Mouse (Mus musculus): ENCODE measurements around the gene Kcnip4. TPM values are rescaled to one million over a fixed set of nuclear protein-coding genes. Genes with fewer than 3 reads are reported as not detected.

Gene Kcnip4
- polyA plus RNA-seq, 1 experiment from 2014 or later: 0.15 TPM

GRCm38 (mm10) chr5:48349309-48349708 lies 1175.4 kb downstream of the Kcnip4 start:
- 63% methylated on average over 1 of the region's 1 CpGs for WGBS (ENCODE audit: insufficient replicate concordance)
- H3K27me3 ChIP-seq: no peaks in the 10 kb centered on the region
- no peaks in the 10 kb centered on the region for H3K36me3 ChIP-seq
- H3K4me3 ChIP-seq (replicated peaks): no peak overlapping the region
- no peak overlapping the region for H3K4me2 ChIP-seq
- H3K27ac ChIP-seq: no peak overlapping the region
- H3K4me1 ChIP-seq (replicated peaks): no peaks in the 10 kb centered on the region
- no peak for ATAC-seq (ENCODE audit: low read depth)
- no peak overlapping the region for H3K9ac ChIP-seq
- no peaks in the 10 kb centered on the region for H3K9me3 ChIP-seq (replicated peaks)
- DNase-seq: no peak

- Histone ChIP-seq H3K27me3 (no peaks in the 10 kb centered on the region), H3K27ac (no peak overlapping the region), H3K4me3 (replicated peaks) (no peak overlapping the region), H3K9ac (no peak overlapping the region), H3K9me3 (replicated peaks) (no peaks in the 10 kb centered on the region), H3K4me2 (no peak overlapping the region), H3K36me3 (no peaks in the 10 kb centered on the region), H3K4me1 (replicated peaks) (no peaks in the 10 kb centered on the region)
- no peak for ATAC-seq (ENCODE audit: low read depth)
- no peak for DNase-seq
- WGBS (ENCODE audit: insufficient replicate concordance): 79% methylated on average over 2 of the region's 2 CpGs
These were observed 1178.6 kb downstream of the Kcnip4 start for GRCm38 (mm10) chr5:48345983-48346648.

- H3K4me1 ChIP-seq (replicated peaks): no peaks in the 10 kb centered on the region
- H3K9me3 ChIP-seq (replicated peaks): no peaks in the 10 kb centered on the region
- WGBS (ENCODE audit: insufficient replicate concordance): 34% methylated on average over 5 of the region's 5 CpGs
- DNase-seq (no peak), ATAC-seq (ENCODE audit: low read depth) (no peak)
- no peaks in the 10 kb centered on the region for H3K36me3 ChIP-seq
- H3K27me3 ChIP-seq: no peaks in the 10 kb centered on the region
- no peak overlapping the region for H3K4me2 ChIP-seq
- H3K4me3 ChIP-seq (replicated peaks): no peak overlapping the region
- H3K9ac ChIP-seq: no peak overlapping the region
- no peak overlapping the region for H3K27ac ChIP-seq
These were observed 1179.4 kb downstream of the Kcnip4 start for GRCm38 (mm10) chr5:48345095-48345982.

- Histone ChIP-seq H3K27me3 (no peaks in the 10 kb centered on the region), H3K36me3 (no peaks in the 10 kb centered on the region), H3K4me1 (replicated peaks) (no peaks in the 10 kb centered on the region), H3K27ac (no peak overlapping the region), H3K4me2 (no peak overlapping the region), H3K4me3 (replicated peaks) (no peak overlapping the region), H3K9me3 (replicated peaks) (no peaks in the 10 kb centered on the region), H3K9ac (no peak overlapping the region)
- DNase-seq (no peak), ATAC-seq (ENCODE audit: low read depth) (no peak)
- WGBS (ENCODE audit: insufficient replicate concordance): 60% methylated on average over 7 of the region's 7 CpGs
These were observed 1183.8 kb downstream of the Kcnip4 start for GRCm38 (mm10) chr5:48340808-48341433.

Measured in liver, embryonic 13.5 days (tissue).